Mouse (Mus musculus) myocyte (in vitro differentiated cells): Measurements from ENCODE around the gene Nynrin.

Experiments used
- E2F4 ChIP-seq: IDR thresholded peaks from one replicate; pipeline ENCODE4 v1.6.1; 2011; ENCODE audit warnings: mild to moderate bottlenecking, control low read depth, moderate library complexity; ENCODE audit not compliant: insufficient read depth
- MAX ChIP-seq: IDR thresholded peaks from one replicate; pipeline ENCODE4 v1.6.1; 2011; ENCODE audit warnings: low read depth, mild to moderate bottlenecking, control low read depth
- MYOD1 ChIP-seq, 3 experiments: IDR thresholded peaks; one replicate each; pipeline ENCODE4 v1.6.1; 2011; ENCODE audit warnings: control low read depth in 2 of 3, low read depth in 2 of 3, mild to moderate bottlenecking in 2 of 3, moderate library complexity in 1 of 3; ENCODE audit not compliant: insufficient read length in 2 of 3, control insufficient read depth in 1 of 3
- MYOG ChIP-seq, 3 experiments: IDR thresholded peaks; one replicate each; pipeline ENCODE4 v1.6.1; 2011; ENCODE audit warnings: control low read depth in 2 of 3, low read depth in 2 of 3, mild to moderate bottlenecking in 2 of 3; ENCODE audit not compliant: insufficient read length in 2 of 3, control insufficient read depth in 1 of 3, insufficient read depth in 1 of 3
- POLR2A ChIP-seq: IDR thresholded peaks from one replicate; pipeline ENCODE4 v1.6.1; 2011; ENCODE audit warnings: low read depth, mild to moderate bottlenecking, control low read depth, moderate library complexity; ENCODE audit not compliant: insufficient read length
- POLR2AphosphoS2 ChIP-seq: IDR thresholded peaks from one replicate; pipeline ENCODE4 v1.6.1; 2011; ENCODE audit warnings: low read depth, control low read depth; ENCODE audit not compliant: insufficient read length
- REST ChIP-seq: IDR thresholded peaks from one replicate; pipeline ENCODE4 v1.6.1; 2011; ENCODE audit warnings: mild to moderate bottlenecking, control low read depth, moderate library complexity; ENCODE audit not compliant: insufficient read depth, insufficient read length
- TCF12 ChIP-seq: IDR thresholded peaks from one replicate; pipeline ENCODE4 v1.6.1; 2011; ENCODE audit warnings: mild to moderate bottlenecking, control low read depth; ENCODE audit not compliant: poor library complexity, insufficient read depth, severe bottlenecking
- USF1 ChIP-seq: IDR thresholded peaks from one replicate; pipeline ENCODE4 v1.6.1; 2011; ENCODE audit warnings: low read depth, mild to moderate bottlenecking, control low read depth, moderate library complexity

DNA sequence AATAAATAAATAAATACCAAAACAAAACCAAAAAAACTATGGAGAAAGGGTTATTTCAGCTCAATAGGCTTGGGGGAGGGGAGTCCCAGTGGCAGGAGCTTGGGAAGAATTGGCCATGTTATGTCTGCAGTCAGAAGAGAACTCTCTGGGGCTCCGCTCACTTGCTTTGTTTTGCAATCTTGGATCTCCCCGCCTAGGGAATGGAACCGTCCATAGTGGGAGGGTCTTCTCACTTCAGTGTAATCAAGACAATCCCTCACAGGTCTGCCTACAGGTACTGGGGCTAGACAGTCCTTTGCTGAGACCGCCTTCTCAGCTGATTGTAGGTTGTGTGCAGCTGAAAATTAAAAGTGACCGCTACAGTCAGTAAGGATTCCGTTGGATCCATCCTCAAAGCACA is 15.7 kb downstream of the Nynrin start:
- no peak for TF ChIP-seq E2F4
- TF ChIP-seq POLR2A = no peak
- TF ChIP-seq REST = no peak
- TF ChIP-seq MAX = no peak
- TF ChIP-seq POLR2AphosphoS2 = no peak
- TF ChIP-seq TCF12 = no peak
- TF ChIP-seq USF1 = no peak
- no peak for TF ChIP-seq MYOG (IDR thresholded peaks at IDR 0.05; ENCODE audit: control insufficient read depth in 1 of 3, insufficient read depth in 1 of 3, insufficient read length in 2 of 3, low read depth in 2 of 3)
- TF ChIP-seq MYOD1 (IDR thresholded peaks at IDR 0.05; ENCODE audit: control insufficient read depth in 1 of 3, insufficient read length in 2 of 3, low read depth in 2 of 3) = no peak
